16 mouse cellular contexts compared by ENCODE assay signal in the genomic region with DNA sequence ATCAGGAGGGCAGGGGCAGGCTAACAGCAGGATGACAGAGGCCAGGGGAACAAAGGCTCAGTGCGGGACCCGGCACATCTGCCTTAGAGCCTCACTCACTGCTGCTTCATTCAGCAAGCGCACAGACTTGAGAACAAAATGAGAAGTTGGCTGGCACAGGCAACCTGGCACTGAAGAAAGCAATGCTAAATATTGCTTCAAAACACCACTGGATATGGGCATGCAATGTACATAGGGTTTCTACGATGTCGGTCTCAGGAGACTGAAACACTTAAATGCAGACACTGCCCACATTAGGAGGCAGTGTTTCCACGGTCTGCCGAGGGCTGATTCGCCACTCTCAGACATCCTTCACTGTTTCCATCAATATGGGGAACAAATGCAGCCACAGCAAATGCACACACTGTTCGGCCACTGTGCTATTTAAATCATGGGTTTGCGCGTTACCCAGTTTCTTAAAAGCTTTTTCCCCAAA.
DNase-seq lines count a peak whose midpoint lies in the region; ATAC-seq and TF ChIP-seq lines count a peak whose summit lies in the region.
"Had no signal": no experiment of that assay in that cellular context is flagged by ENCODE, and none has a peak within 500 bp of the region (broad histone marks: within the 10 kb centered on the region; RNA-seq: fewer than 3 reads in every experiment).

No protein-coding gene starts in this region.

- no peak overlapping the region for H3K27ac ChIP-seq in neural tube, embryonic 11.5 days (ENCODE audit: low read depth, low read length)
- peak overlapping the region; percentile 48 for H3K27ac ChIP-seq in hindbrain, embryonic 15.5 days (replicated peaks)
- no peak overlapping the region for H3K27ac ChIP-seq in midbrain, postnatal 0 days (ENCODE audit: low read depth, low read length)
- H3K27ac ChIP-seq: forebrain, embryonic 12.5 days; limb, embryonic 13.5 days had no signal

- no peaks in the 10 kb centered on the region for H3K27me3 ChIP-seq in neural tube, embryonic 11.5 days (ENCODE audit: control insufficient read depth, insufficient read depth, low read length)
- no peaks in the 10 kb centered on the region for H3K27me3 ChIP-seq in hindbrain, embryonic 15.5 days
- H3K27me3 ChIP-seq in midbrain, postnatal 0 days (ENCODE audit: insufficient read depth, low read length) = no peaks in the 10 kb centered on the region
- H3K27me3 ChIP-seq: CH12.LX; forebrain, embryonic 12.5 days; limb, embryonic 13.5 days; Patski had no signal

- peak; percentile 25 for DNase-seq in neural tube, embryonic 11.5 days (ENCODE audit: low spot score)
- no peak for DNase-seq in neural tube, embryonic 10.5 days (ENCODE audit: extremely low spot score, low spot score)
- DNase-seq in midbrain, postnatal 0 days (ENCODE audit: low spot score) = peak; percentile 35
- no peak for DNase-seq in kidney, postnatal 4 days
- no peak for DNase-seq in adrenal gland, postnatal 14 days
- DNase-seq: adrenal gland, adult 8-10 months; gastrocnemius, postnatal 36 days; lung, adult 18-20 months; thymus, postnatal 25 days had no signal

- H3K4me2 ChIP-seq in neural tube, embryonic 11.5 days (ENCODE audit: low read depth) = no peak overlapping the region
- H3K4me2 ChIP-seq in hindbrain, embryonic 15.5 days = peak overlapping the region; percentile 26; the same call in 1 of the 2 replicates
- 0 out of 2 replicates have a peak overlapping the region, but pooled peaks have one; percentile 9 for H3K4me2 ChIP-seq in midbrain, postnatal 0 days (ENCODE audit: low read depth, low read length, poor library complexity, severe bottlenecking)
- H3K4me2 ChIP-seq: forebrain, embryonic 12.5 days; limb, embryonic 13.5 days had no signal

- 74% methylated on average over 11 of the region's 11 CpGs for WGBS in neural tube, embryonic 11.5 days
- 47% methylated on average over 11 of the region's 11 CpGs for WGBS in hindbrain, embryonic 15.5 days
- WGBS in midbrain, postnatal 0 days = 40% methylated on average over 11 of the region's 11 CpGs

- peak; percentile 20 for TF ChIP-seq CTCF in midbrain, postnatal 0 days (IDR thresholded peaks at IDR 0.05)

- no peaks in the 10 kb centered on the region for H3K36me3 ChIP-seq in neural tube, embryonic 11.5 days (ENCODE audit: control insufficient read depth, insufficient read depth, low read length)
- H3K36me3 ChIP-seq in hindbrain, embryonic 15.5 days = no peaks in the 10 kb centered on the region
- H3K36me3 ChIP-seq in midbrain, postnatal 0 days (ENCODE audit: insufficient read depth, low read length) = no peaks in the 10 kb centered on the region
- H3K36me3 ChIP-seq: forebrain, embryonic 12.5 days; limb, embryonic 13.5 days had no signal

- no peak overlapping the region for H3K9ac ChIP-seq in neural tube, embryonic 11.5 days (ENCODE audit: low read length)
- no peak overlapping the region for H3K9ac ChIP-seq in hindbrain, embryonic 15.5 days
- no peak overlapping the region for H3K9ac ChIP-seq in midbrain, postnatal 0 days (replicated peaks; ENCODE audit: low read length, poor library complexity, severe bottlenecking)
- H3K9ac ChIP-seq: forebrain, embryonic 12.5 days; limb, embryonic 13.5 days had no signal

- ATAC-seq in neural tube, embryonic 11.5 days (ENCODE audit: insufficient read depth, low FRiP score, low TSS enrichment) = no peak
- peak; percentile 45; the same call in 1 of the 2 replicates for ATAC-seq in hindbrain, embryonic 15.5 days (ENCODE audit: low FRiP score, low read depth)
- no peak for ATAC-seq in midbrain, postnatal 0 days (ENCODE audit: low FRiP score)
- ATAC-seq in megakaryocyte progenitor cell, adult 5-6 weeks (replicated peaks; ENCODE audit: poor library complexity) = no peak
- ATAC-seq: intestine, embryonic 16.5 days; Patski had no signal

- no peak overlapping the region for H3K4me3 ChIP-seq in neural tube, embryonic 11.5 days (ENCODE audit: low read depth, low read length)
- H3K4me3 ChIP-seq in hindbrain, embryonic 15.5 days = no peak overlapping the region
- no peak overlapping the region for H3K4me3 ChIP-seq in midbrain, postnatal 0 days (ENCODE audit: low read depth, low read length)
- H3K4me3 ChIP-seq: forebrain, embryonic 12.5 days; limb, embryonic 13.5 days had no signal

- no peaks in the 10 kb centered on the region for H3K9me3 ChIP-seq in neural tube, embryonic 11.5 days (ENCODE audit: control insufficient read depth, low read length)
- H3K9me3 ChIP-seq in hindbrain, embryonic 15.5 days = no peaks in the 10 kb centered on the region
- no peaks in the 10 kb centered on the region for H3K9me3 ChIP-seq in midbrain, postnatal 0 days (ENCODE audit: low read length)
- H3K9me3 ChIP-seq: forebrain, embryonic 12.5 days; limb, embryonic 13.5 days had no signal

- no peaks in the 10 kb centered on the region for H3K4me1 ChIP-seq in neural tube, embryonic 11.5 days (ENCODE audit: control insufficient read depth, insufficient read depth, low read length)
- H3K4me1 ChIP-seq in hindbrain, embryonic 15.5 days (replicated peaks) = peaks cover 9% of the 10 kb centered on the region
- H3K4me1 ChIP-seq in midbrain, postnatal 0 days (ENCODE audit: insufficient read depth, low read length) = no peaks in the 10 kb centered on the region

Comparison
In these comparisons a context has a peak if more than half of its experiments do, and no peak if none do; other contexts are left out.
1. DNase-seq: peak in neural tube, embryonic 11.5 days (single experiment) and midbrain, postnatal 0 days (single experiment); none in neural tube, embryonic 10.5 days (single experiment), kidney, postnatal 4 days (0 of 2) and adrenal gland, postnatal 14 days (single experiment).